Mouse (Mus musculus) C2C12 (cell line): Measurements from ENCODE around the gene Gm49661. TPM values are rescaled to one million over a fixed set of nuclear protein-coding genes. Genes with fewer than 3 reads are reported as not detected.

ENCODE experiments used
- H3K27me3 ChIP-seq: one replicate; pipeline ENCODE4 v1.6.1; 2011; ENCODE audit not compliant: control insufficient read depth, insufficient read depth, insufficient read length
- H3K36me3 ChIP-seq: one replicate; pipeline ENCODE4 v1.6.1; 2011; ENCODE audit not compliant: control insufficient read depth, insufficient read depth
- H3K4me3 ChIP-seq: one replicate; pipeline ENCODE4 v1.5.1; 2011; ENCODE audit warnings: mild to moderate bottlenecking, control low read depth; ENCODE audit not compliant: poor library complexity, insufficient read depth, severe bottlenecking
- H3K79me2 ChIP-seq: one replicate; pipeline ENCODE4 v1.6.1; 2011; ENCODE audit not compliant: control insufficient read depth, insufficient read depth
- H3K79me3 ChIP-seq: one replicate; pipeline ENCODE4 v1.6.1; 2011; ENCODE audit warnings: low read depth, control low read depth
- H3ac ChIP-seq: one replicate; pipeline ENCODE3; 2011; ENCODE audit warnings: low read depth; ENCODE audit not compliant: control insufficient read depth, insufficient read length
- CEBPB ChIP-seq: IDR thresholded peaks from one replicate; pipeline ENCODE4 v1.6.1; 2011; ENCODE audit warnings: low read depth, mild to moderate bottlenecking, control low read depth, moderate library complexity
- CTCF ChIP-seq: IDR thresholded peaks from one replicate; pipeline ENCODE4 v1.5.1; 2011; ENCODE audit not compliant: control insufficient read depth, insufficient read depth, insufficient read length
- FOSL1 ChIP-seq: IDR thresholded peaks from one replicate; pipeline ENCODE4 v1.8.0; 2011; ENCODE audit warnings: mild to moderate bottlenecking, low read length; ENCODE audit not compliant: poor library complexity, insufficient read depth, severe bottlenecking
- MAX ChIP-seq: IDR thresholded peaks from one replicate; pipeline ENCODE4 v1.6.1; 2011; ENCODE audit warnings: mild to moderate bottlenecking, control low read depth
- MYOD1 ChIP-seq: IDR thresholded peaks from one replicate; pipeline ENCODE4 v1.6.1; 2011; ENCODE audit warnings: low read depth; ENCODE audit not compliant: control insufficient read depth, insufficient read length
- MYOG ChIP-seq: IDR thresholded peaks from one replicate; pipeline ENCODE4 v1.6.1; 2011; ENCODE audit not compliant: control insufficient read depth, insufficient read length; ENCODE audit errors: extremely low read depth
- USF1 ChIP-seq: IDR thresholded peaks from one replicate; pipeline ENCODE4 v1.6.1; 2011; ENCODE audit warnings: low read depth, mild to moderate bottlenecking, control low read depth, moderate library complexity
- polyA plus RNA-seq: library from polyadenylated mRNA; unstranded; fragments of >200 nt; fragmentation: generic; extraction: Trizol; gene quantifications from one replicate; pipeline ENCODE4 v1.2.1, GENCODE M21; 2012; ENCODE audit warnings: missing spikeins

Gm49661 gene
- polyA plus RNA-seq, 1 experiment, result not detected

DNA sequence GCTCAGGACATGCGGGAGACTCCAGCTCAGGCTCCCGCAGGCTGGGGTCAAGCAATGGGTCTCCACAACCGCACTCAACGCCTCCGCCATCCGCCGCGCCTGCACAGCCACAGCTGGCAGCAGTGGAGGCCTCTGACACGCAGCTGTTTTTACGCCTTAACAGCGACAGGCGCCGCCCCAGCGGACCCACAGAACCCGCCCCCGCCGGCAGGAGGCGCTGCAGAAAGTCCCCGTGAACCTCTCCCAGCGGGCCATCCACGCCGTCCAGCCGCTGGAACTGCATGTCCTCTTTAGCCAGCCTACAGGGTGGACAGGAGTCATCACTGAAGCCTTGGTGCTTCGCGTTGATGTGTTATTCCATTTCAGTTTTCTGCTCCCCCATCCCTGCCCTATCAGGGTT is 38.5 kb upstream of the Gm49661 start:
- H3K36me3 ChIP-seq, result no peaks in the 10 kb centered on the region
- no peak overlapping the region for H3K4me3 ChIP-seq
- H3K79me2 ChIP-seq, result no peaks in the 10 kb centered on the region
- TF ChIP-seq MYOG, result no peak
- no peak for TF ChIP-seq FOSL1
- peaks cover 6% of the 10 kb centered on the region for H3K27me3 ChIP-seq
- no peaks in the 10 kb centered on the region for H3K79me3 ChIP-seq
- no peak overlapping the region for H3ac ChIP-seq

DNA sequence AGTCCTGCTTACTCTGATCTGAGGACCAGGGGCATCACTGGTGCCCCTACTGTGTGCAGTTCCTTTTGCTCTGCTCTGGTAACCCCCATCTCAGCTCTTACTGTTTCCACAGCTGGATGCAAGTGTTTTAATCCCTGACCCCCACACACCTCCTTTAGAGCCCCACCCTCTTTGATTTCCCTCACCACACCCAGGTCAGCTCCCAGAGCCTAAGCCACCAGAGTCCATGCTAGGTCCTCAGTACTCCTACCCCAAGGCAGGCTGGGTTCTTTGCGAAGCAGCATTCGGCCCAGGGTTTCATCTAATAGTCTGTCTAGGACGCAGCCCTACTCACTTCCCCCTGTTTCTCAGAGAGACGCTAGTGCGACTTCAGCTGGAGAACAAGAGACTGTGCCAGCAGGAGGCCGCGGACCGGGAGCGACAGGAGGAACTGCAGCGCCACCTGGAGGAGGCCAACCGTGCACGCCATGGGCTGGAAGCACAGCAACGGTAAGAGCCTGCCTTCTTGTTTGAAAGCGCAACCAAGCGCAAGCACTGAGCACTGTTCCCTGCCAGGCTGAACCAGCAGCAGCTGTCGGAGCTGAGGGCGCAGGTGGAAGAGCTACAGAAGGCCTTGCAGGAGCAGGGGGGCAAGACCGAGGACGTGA is 28.5 kb upstream of the Gm49661 start:
- H3K27me3 ChIP-seq, result no peaks in the 10 kb centered on the region
- H3K79me3 ChIP-seq, result no peaks in the 10 kb centered on the region
- H3K79me2 ChIP-seq, result no peaks in the 10 kb centered on the region
- H3ac ChIP-seq, result peak overlapping the region; percentile 47
- H3K4me3 ChIP-seq, result no peak overlapping the region
- H3K36me3 ChIP-seq, result no peaks in the 10 kb centered on the region
- TF ChIP-seq MYOG (no peak), CTCF (peak; percentile 96), MYOD1 (no peak), FOSL1 (no peak), CEBPB (no peak), MAX (peak; percentile 34), USF1 (no peak)

DNA sequence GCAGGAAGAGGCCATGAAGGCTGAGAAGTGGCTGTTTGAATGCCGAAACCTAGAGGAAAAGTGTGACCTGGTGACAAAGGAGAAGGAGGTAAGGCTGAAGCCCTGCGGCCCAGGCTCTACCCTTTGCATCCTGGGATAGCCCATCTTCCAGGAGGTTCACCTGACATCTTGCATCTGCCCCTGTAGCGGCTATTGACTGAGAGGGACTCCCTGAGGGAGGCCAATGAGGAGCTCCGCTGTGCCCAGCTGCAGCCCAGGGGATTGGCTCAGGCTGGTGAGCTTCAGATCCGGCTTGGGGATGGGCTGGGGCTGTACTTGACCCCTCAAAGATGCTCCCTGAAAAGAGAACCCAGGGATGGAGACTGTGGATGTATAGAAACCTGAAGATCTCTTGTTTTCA is 27.7 kb upstream of the Gm49661 start:
- no peak for TF ChIP-seq USF1
- TF ChIP-seq CTCF, result no peak
- TF ChIP-seq CEBPB, result no peak
- no peak for TF ChIP-seq MAX
- no peak for TF ChIP-seq FOSL1
- Histone ChIP-seq H3K27me3 (no peaks in the 10 kb centered on the region), H3ac (no peak overlapping the region), H3K79me3 (no peaks in the 10 kb centered on the region), H3K36me3 (no peaks in the 10 kb centered on the region), H3K79me2 (no peaks in the 10 kb centered on the region), H3K4me3 (no peak overlapping the region)

- H3K27me3 ChIP-seq, result no peaks in the 10 kb centered on the region
- H3K79me3 ChIP-seq, result no peaks in the 10 kb centered on the region
- no peaks in the 10 kb centered on the region for H3K79me2 ChIP-seq
- H3K4me3 ChIP-seq, result no peak overlapping the region
- no peak for TF ChIP-seq CEBPB
- peak; percentile 41 for TF ChIP-seq MYOD1
- no peak overlapping the region for H3ac ChIP-seq
- H3K36me3 ChIP-seq, result no peaks in the 10 kb centered on the region
Observed at GRCm38 (mm10) chr8:84995680-84996079, 26.4 kb upstream of the Gm49661 start.

- no peak overlapping the region for H3K4me3 ChIP-seq
- no peaks in the 10 kb centered on the region for H3K79me2 ChIP-seq
- no peak overlapping the region for H3ac ChIP-seq
- H3K79me3 ChIP-seq, result no peaks in the 10 kb centered on the region
- TF ChIP-seq CEBPB (no peak), MYOG (no peak), MYOD1 (no peak), USF1 (no peak), CTCF (no peak), FOSL1 (no peak), MAX (no peak)
- H3K27me3 ChIP-seq, result no peaks in the 10 kb centered on the region
- no peaks in the 10 kb centered on the region for H3K36me3 ChIP-seq
Observed at GRCm38 (mm10) chr8:84994375-84994774, 25.1 kb upstream of the Gm49661 start.

- TF ChIP-seq MAX, result no peak
- peak; percentile 47 for TF ChIP-seq USF1
- H3K36me3 ChIP-seq, result no peaks in the 10 kb centered on the region
Observed at GRCm38 (mm10) chr8:84990836-84991235, 21.6 kb upstream of the Gm49661 start.

DNA sequence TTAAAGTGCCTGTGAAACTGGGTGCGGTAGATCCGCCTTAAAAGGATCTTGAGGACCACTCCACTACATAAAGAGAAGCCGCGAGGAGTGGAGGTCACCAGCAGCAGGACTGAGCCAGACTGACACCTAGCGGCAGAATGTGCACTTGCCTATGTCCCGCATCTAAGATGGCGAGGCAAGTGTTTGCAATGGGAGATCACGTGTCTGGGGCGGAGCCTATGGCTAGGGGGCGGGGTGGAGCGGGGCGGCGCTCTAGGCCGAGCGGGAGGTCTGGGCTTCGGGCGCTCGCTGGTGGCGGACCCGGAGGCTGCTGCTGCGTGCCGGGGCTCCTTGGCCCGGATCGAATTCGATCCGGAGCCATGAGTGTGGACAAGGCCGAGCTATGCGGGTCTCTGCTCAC is 21.1 kb upstream of the Gm49661 start, which contains the start of gene Hook2:
Hook2 (plus strand) TSS at position 255 of the 400 bp plus-strand sequence.
- TF ChIP-seq CEBPB (no peak), CTCF (peak; percentile 92), MYOD1 (no peak), USF1 (peak; percentile 97), MAX (peak; percentile 27), FOSL1 (no peak), MYOG (no peak)
- Histone ChIP-seq H3K36me3 (no peaks in the 10 kb centered on the region), H3K79me2 (no peaks in the 10 kb centered on the region), H3K27me3 (no peaks in the 10 kb centered on the region), H3K79me3 (no peaks in the 10 kb centered on the region), H3K4me3 (peak within 1 kb of the TSS; percentile 35), H3ac (peak within 1 kb of the TSS; percentile 79)

More at GRCm38 (mm10) chr8:84990836-84991235, 21.6 kb upstream of the Gm49661 start:
- Histone ChIP-seq H3ac (peak overlapping the region; percentile 79), H3K27me3 (no peaks in the 10 kb centered on the region), H3K4me3 (peak overlapping the region; percentile 35), H3K79me3 (no peaks in the 10 kb centered on the region), H3K79me2 (no peaks in the 10 kb centered on the region)
